Mouse (Mus musculus) central nervous system, embryonic 11.5 days (tissue): ENCODE measurements around the gene Tas2r105. TPM values are rescaled to one million over a fixed set of nuclear protein-coding genes. Genes with fewer than 3 reads are reported as not detected.

Source experiments
- polyA plus RNA-seq: library from polyadenylated mRNA; depleted of rRNA; stranded (reverse); fragments of >200 nt; gene quantifications from 2 replicates; pipeline ENCODE4 v1.2.3, GENCODE M21; 2012; rRNA removed

Gene Tas2r105
- not detected in 2 replicates for polyA plus RNA-seq

DNA sequence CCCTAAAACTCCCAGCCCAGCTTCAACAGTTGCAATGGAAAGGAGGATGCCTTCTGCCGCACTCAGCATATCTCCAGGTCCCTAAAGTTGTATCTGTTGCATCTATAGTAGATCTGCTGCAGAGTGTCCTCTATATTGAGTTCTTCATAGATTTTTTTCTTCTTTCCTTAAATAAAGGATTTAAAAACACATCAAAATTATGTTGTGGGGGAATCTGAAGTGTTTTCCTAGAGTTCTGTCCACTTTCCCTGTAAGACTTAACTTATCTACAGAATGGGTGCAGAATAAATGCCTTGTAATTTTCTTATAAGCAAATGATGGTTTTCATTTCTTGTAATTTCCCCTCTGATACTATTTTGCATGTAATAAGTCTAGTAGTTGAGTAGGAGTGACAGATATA is at the start of gene Tas2r105:
Gene Tas2r105, minus strand, starts transcription at position 101 of the 400 bp plus-strand sequence.

DNA sequence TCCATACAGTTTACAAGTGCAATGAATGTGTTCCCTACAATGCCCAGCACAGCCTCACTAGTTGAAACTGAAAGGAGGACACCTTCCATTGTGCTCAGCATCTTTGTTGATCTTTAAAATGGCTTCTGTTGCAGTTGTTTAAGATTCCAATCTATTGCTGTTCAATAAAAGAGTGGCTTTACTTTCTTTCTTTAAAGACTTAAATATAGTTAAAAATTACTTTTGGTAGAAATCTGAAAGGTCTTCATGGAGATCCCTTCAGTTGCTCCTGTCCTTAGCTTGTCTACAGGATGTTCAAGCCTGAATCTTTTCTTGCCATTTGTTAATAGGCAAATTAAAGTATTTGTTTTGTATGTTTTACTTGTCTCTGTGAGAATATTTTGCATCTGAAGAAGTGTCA is 2.7 kb upstream of the Tas2r105 start, which contains the start of gene Tas2r114:
Gene Tas2r114, minus strand, starts transcription at position 101 of the 400 bp plus-strand sequence.

DNA sequence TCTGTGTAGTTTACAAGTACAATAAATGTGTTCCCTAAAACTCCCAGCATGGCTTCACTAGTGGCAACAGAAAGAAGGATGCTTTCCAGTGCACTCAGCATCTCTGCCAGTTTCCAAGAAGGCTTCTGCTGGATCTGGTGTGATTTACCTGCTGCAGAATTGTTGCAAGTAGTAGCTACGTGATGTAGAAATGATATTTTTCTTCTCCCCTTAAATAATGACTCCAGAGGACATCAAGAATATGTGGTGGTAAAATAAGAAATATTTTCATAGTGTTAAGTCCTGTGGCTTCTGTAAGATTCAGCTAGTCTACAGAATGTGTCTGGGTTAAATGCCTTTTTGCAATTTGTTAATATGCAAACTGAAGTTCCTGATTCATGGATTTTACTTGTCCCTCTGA is 1.7 kb downstream of the Tas2r105 start, which contains the start of gene Tas2r104:
Gene Tas2r104, minus strand, starts transcription at position 101 of the 400 bp plus-strand sequence.

DNA sequence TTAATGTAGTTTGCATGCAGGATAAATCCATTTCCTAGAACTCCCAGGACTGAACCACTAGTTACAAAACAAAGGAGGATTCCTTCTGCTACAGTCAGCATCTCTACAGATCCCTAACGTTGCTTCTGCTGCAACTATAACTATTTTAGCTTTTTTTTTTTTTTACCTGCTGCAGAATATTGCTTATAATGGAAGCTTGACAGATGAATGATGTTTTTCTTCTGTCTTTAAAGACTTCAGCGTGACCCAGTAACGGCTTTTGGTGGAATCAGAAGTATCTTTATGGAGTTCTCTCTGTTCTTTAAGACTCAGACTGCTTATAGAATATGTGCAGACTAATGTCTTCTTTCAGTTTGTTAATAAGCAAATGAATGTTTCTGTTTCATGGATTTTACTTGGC is 8.5 kb downstream of the Tas2r105 start, which contains the start of gene Tas2r106:
Gene Tas2r106, minus strand, starts transcription at position 101 of the 400 bp plus-strand sequence.

DNA sequence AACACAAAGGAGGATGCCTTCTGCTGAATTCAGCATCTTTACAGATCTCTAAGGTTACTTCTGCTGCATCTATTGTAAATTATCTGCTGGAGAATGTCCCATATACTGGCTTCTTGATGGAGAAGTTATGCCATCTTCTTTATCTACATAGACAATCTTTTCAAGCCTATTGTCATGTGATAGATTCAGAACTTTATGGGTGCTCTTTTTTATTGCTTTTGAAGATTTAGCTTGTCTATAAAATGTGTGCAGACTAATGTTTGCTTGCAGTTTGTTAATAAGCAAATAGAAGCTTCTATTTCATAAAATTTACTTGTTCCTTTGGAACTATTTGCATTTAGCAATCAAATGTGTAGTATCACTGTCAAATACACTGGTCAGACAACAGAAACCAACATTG is 27.2 kb downstream of the Tas2r105 start, which contains the start of gene Tas2r107:
Gene Tas2r107, minus strand, starts transcription at position 101 of the 400 bp plus-strand sequence.

Other genes starting within 250 kb of the Tas2r105 start
- gene 5430401F13Rik, start 201.1 kb downstream of the Tas2r105 start, polyA plus RNA-seq: not detected in 2 replicates
- gene Gm6619, start 201.1 kb downstream of the Tas2r105 start, polyA plus RNA-seq: not detected in 2 replicates
- not detected in 2 replicates for gene Tas2r130, start 56.6 kb downstream of the Tas2r105 start, polyA plus RNA-seq
- not detected in 2 replicates for gene Tas2r107, start 27.3 kb downstream of the Tas2r105 start, polyA plus RNA-seq
- not detected in 2 replicates for gene Tas2r106, start 8.6 kb downstream of the Tas2r105 start, polyA plus RNA-seq
- not detected in 2 replicates for gene Tas2r104, start 1.8 kb downstream of the Tas2r105 start, polyA plus RNA-seq
- gene Tas2r114, start 2.6 kb upstream of the Tas2r105 start, polyA plus RNA-seq: not detected in 2 replicates